Mouse (Mus musculus) limb, embryonic 13.5 days (tissue): Measurements from ENCODE around the gene Syt14. TPM values are rescaled to one million over a fixed set of nuclear protein-coding genes. Genes with fewer than 3 reads are reported as not detected.

Source experiments
- polyA plus RNA-seq: library from polyadenylated mRNA; unstranded; fragments of >200 nt; fragmentation: Nextera tagmentation; extraction: Ambion mirVana; gene quantifications from 2 replicates; pipeline ENCODE4 v1.2.1, GENCODE M21; 2015

The Syt14 gene
- polyA plus RNA-seq, 1 experiment from 2014 or later, result 3.6 TPM

Other genes with a start within 250 kb of the Syt14 start
- 65.4 and 75.3 TPM in 2 replicates for gene Sertad4, start 180.0 kb downstream of the Syt14 start, polyA plus RNA-seq
- gene Diexf, start 94.5 kb upstream of the Syt14 start, polyA plus RNA-seq, result 9.4 and 10.4 TPM in 2 replicates
- 15.1 and 19.4 TPM in 2 replicates for gene Irf6, start 117.3 kb upstream of the Syt14 start, polyA plus RNA-seq
- 18.1 and 18.2 TPM in 2 replicates for gene A130010J15Rik, start 132.3 kb upstream of the Syt14 start, polyA plus RNA-seq
- gene Traf3ip3, start 165.9 kb upstream of the Syt14 start, polyA plus RNA-seq, result 11.6 and 12.2 TPM in 2 replicates
- gene Lamb3, start 171.9 kb upstream of the Syt14 start, polyA plus RNA-seq, result 2.3 and 3.6 TPM in 2 replicates
- 0.86 and 1.3 TPM in 2 replicates for gene Hsd11b1, start 228.3 kb upstream of the Syt14 start, polyA plus RNA-seq
- gene G0s2, start 237.4 kb upstream of the Syt14 start, polyA plus RNA-seq, result 18.7 and 19.3 TPM in 2 replicates